Mouse (Mus musculus) urinary bladder, postnatal 4 days (tissue): ENCODE results near the gene Oca2.

Source experiments
- DNase-seq, 2 experiments: peaks; one replicate each; pipeline ENCODE4 v3.0.0; 2021 to 2022; ENCODE audit warnings: low spot score in 2 of 2

Oca2 gene

DNA sequence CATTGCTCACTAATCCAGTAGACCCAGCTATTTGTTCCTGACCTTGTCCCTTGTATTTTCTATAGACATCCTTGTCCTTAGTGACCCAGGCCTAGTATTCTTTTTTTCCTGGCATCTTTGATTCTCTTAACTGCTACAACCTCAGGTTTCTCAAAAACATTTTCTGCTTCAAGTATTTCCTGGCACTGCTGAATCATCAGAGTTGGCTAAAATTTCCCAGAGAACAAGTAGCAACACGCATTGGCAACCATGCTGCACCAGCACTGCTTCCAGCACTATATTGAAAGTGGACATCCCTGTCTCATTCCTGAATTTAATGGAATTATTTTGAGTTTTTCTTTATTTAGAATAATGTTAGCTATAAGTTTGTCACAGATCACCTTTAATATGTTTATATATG lies 143.1 kb downstream of the Oca2 start:
- no peak for DNase-seq

DNA sequence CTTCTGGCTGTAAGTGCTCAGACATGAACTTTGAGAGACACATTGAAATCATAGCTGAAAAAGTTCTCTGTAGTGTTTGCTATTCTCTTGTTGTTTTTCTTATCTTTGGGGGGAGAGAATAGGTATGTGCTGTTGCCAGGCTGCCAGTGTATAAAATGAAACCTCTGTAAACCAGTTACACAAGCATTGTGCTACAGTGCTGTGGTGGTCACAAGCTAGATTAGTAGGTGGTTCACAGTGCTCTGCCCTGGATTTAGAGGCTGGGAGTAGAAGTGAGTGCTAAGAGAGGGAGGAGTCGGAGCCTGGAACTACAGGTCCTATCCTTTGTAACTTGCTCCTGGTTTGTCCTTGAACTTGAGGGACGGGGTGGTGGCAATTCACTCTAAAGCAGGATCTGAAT lies 148.7 kb downstream of the Oca2 start:
- DNase-seq = no peak

DNA sequence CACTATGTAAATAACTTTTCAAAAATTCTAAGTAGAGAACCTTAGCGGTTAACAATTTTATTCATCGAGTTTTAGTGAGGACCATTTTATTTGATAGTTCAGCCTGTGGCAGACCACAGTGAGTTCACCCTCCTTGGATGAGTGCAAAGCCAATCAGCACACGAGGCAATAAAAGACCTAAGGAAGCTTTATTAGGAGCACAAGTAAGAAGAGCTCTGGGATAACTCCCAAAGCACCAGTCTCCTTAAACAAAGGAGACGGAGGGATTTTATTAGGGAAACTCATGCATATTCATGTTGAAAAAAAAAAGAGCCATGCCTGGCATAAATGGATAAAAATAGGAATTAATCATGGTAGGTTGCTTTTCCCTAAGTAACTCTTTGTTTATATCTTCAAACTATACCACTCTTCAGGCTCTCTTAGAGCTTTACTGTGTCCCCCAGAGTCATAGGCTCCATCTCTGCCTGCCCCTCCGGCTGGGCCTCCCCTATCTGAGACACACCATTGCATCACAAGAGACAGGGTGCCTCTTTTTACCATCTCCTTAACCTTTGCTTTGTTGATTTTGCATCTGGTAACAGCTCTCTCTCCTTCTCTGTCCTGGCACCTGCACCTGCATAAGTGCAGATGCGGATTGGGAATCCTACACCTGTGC lies 178.7 kb downstream of the Oca2 start:
- DNase-seq = no peak

DNA sequence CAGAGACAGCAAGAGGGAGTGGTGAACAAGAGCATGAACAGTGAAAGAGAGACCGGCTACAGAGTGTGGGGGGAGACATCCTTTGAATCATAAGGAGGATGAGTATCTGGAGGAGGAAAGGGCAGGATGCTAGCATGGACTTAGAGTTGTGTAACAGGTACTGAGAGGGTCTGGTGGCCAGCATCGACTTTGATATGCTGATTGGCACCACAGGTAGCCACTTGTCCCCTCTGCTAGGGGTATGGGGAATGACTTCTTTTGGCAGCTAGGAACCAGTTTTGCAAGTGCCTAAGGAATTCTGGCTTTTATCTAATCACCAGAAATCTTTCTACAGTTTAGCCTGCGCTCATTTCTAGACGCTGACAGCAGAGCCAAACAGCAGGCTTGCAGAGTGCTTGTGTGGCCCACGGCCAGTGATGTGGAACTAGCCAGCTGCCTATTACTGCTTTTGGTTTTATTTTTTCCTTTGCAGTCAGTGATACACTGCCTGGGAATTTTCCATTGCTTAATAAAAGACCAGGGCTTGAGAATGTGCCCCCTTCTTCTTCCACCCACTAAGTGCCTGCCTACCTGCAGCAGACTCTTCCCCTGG lies 179.8 kb downstream of the Oca2 start:
- peak; percentile 46 to 64 for DNase-seq

DNA sequence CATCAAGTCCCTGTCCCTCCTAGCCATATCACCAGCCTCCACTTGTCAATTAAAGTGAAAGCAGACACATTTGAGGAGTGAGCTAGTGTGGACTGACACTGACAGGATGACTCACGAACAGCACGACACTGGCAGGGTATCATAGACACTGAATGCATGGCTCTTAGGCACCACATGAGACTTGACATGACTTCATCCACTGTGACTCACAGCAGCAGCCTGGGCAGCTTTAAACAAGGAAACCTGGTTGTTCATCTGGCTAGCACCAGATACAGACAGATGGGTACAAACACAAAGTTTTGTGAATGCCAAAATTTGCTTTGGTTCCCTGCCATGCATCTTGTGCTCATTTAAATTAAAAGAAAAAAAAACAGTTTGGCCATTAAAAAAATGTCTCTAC lies 182.4 kb downstream of the Oca2 start:
- no peak for DNase-seq

DNA sequence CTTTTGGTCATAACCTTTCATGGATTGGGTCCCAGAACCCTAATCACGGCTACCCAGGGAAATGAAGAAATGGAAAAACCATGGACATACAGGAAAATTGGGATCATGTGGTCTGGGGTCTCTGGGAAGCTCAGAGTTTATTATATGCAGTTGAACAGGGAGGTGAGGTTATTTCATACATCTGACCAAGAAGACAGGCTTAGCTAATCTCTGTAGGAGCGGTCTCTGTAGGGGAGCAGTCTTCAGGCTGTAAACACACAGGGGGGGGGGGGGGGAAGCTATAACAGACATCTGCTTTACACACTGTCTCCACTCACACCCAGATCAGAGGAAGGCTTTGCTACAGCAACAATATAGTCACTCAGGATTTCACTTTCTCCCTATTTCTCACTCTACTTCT lies 184.0 kb downstream of the Oca2 start:
- DNase-seq = no peak

DNA sequence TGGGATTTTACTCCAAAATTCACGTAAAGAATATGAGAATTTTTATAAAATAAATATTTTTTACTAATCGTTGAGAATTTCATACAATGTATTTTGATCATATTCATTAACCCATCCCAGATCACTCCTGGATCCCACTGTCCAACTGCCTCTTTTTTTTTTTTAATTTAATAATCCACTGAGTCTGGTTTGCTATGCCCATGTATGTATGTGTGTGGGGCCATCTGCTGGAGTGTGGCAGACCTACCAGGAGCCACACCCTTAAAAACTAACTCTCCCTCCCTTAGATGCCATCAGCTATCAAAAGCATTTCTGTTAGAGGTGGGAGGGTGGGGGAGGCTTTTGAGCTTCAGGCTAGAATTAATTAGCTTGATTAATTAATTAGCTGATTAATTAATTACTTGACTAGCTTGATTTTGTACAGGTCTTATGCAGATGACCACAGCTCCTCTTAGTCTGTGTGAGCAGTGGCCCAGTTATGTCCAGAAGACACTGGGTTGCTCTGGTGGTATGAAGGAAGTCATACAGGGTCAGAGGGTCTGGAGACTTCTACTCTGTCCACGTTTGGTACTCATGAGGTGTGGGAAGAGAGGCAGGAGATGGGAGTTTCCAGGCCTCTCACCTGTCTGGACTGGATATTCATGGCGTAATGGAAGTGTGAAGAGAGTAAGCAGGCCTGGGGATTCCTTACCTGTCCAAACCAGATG lies 221.4 kb downstream of the Oca2 start:
- DNase-seq = no peak

DNA sequence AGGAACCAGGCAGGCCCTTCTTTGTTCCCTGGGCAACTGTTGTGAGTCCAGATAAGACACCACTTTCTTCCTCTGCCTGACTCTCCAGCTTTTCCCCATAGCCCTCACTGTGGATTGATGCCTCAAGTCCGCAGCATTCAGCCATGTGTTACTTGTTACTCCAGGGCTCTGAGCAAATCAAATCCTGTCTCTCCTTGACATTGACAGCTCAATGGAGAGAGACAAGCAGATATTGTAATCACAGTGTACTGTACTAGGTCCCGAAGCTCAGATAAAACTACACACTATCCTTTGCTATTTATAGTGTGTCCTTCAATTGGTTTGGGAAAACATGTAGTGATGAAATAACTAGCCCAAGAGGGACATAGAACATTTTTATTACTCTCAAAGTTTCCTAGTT lies 258.7 kb downstream of the Oca2 start:
- no peak for DNase-seq

DNA sequence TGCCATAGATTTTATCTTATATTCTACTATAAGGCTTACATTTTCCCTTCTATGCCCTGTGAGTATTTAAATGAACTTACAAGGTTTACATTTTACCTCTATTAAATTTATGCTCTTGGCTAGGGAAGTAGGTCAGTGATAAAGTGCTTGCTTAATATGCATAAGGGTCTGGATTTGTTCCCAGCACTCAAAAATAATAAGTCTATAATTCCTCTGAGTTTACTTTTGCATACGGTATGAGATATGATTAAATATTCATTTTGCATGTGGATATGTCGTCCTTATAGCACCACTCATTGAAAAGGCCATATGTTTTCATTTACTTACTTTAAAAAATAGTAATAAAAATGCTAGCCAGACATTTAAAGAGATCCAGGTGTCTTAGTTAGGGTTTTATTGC lies 259.8 kb downstream of the Oca2 start:
- no peak for DNase-seq

DNA sequence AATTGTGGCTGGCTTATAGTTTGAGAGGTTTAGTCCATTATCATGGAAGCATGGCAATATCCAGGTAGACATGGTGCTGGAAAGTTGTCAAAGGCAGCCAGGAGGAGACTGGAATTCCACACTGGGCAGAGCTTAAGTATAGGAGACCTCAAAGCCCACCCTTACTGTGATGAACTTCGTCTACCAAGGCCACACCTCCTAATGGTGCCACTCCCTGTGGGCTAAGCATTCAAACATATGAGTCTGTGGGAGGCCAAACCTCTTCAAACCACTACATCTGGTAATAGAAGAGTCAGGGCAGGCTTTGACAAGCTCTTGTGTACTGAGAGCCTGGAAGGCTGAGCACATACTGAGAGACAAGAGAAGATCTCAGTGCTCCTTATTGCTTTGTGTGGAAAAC lies 260.2 kb downstream of the Oca2 start:
- no peak for DNase-seq

DNA sequence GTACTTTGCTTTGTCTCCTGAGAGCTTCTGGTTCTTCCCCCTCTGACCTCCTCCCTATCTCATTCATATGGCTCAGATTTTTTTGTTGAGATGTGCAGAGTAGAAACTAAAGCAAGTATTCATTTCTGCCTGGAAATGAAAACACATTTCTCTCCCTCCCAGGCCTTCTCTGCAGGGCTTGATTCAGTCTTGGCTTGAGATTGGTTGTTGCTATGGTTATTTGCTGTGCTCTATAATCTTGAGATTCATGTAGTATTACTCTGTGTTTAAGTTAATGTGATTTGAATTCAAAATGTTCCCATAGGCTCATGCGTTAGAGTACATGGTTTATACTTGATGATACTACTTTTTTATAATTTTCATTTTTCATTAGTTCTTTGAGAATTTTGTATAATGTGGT lies 260.9 kb downstream of the Oca2 start:
- DNase-seq = no peak

DNA sequence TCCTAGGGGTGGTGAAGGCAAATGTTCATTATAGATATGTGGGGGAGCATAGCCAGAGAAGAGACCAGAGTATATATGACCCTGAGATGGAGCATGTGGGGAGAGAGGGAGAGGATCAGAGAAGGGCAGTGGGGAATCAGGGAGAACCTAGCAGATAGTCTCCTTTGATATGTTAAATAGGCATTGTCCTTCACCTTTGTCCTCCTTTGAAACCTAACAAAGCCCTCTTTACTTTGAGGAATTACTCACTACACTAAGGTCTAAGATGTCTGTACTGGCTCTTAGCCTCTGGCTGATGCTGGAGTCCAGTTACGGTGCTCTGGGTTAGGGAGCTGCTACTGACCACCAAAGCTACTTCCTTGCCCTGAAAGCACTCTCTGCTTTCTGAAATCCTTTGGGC lies 279.0 kb downstream of the Oca2 start:
- no peak for DNase-seq

DNA sequence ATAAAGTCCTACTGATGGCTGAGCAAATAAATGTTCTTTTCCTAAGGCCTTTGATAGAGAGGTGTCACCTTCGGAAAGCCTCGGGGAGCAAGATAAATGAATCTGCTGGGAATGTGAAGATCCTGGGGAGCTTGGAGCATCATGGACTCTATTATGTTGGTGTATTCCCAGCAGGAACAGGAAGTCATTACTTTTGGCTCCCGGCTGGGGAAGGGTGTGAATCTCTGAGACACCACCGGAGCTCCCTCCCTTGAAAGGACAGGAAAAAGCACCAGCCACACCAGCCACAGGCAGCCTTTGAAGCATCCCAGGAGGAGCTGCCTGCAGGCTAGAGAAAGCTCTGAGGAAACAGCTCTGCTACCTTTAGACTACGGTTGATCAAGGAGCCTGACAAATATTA lies 280.2 kb downstream of the Oca2 start:
- DNase-seq = no peak

DNA sequence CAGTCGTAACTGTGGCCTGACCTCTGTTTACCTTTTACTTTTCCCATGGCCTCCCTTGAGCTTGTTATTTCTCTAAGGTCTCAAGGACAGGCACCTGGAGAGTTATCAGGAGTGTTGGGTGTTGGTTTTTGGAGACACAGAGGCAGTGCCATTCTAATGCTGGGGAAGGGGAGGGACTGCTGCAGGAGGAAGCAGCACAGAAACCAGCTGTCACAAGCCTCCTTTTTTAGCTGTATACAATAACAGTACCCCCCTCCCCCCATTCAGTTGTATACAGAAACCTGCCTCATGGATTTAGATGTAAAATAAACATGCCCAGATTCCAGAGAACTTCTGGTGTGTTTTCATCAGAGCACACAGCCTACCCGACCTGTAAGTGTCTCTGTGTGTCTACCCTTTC lies 295.3 kb downstream of the Oca2 start:
- no peak for DNase-seq

DNA sequence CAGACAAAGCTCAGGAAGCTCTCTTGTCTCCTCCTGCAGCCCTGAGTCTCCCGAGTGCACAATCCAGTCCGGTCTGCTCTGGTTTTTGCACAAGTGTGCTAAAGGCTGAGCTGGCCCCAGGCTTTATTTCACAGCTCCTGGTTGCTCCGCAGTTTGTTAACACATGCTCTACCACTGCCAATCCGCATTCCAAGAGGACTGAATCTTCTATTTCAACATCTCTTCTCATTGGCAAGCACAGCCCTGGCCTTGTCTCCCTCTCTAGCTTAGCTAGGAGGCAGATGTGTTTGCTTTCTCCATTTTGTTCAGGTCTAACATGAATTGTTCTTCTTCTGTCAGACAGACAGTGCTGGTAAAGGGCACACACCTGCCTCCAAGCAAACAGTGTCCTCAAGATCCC lies 309.7 kb downstream of the Oca2 start:
- no peak for DNase-seq

DNA sequence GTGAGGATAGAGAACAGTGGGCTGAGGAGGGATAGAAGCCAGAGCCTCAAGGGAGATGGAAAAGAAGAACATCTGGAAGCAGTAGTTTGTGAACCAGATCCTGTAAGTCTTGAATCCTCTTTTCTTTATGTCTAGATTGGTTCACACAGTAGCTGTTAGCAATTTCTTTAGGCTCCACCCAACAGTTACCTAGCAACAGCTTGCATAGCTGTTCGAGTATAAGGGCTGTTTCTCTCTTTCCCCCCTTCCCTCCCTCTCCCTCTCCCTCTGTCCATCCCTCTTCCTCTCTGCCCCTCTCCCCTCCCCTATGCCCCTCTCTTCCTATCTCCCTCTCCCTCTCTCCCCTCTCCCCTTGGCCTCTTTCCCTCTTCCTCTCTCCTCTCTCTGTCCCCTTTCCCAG lies 312.2 kb downstream of the Oca2 start:
- no peak for DNase-seq
